Mouse (Mus musculus) stomach, embryonic 15.5 days (tissue): ENCODE measurements around the gene Tmem256. TPM values are rescaled to one million over a fixed set of nuclear protein-coding genes. Genes with fewer than 3 reads are reported as not detected.

Experiments
- ATAC-seq: fragments of 200-750 bp; cut with Nextera tagmentation; 2 replicates; pipeline ENCODE4 v1.8.0; 2017; ENCODE audit warnings: low read depth, moderate number of reproducible peaks, moderate TSS enrichment; ENCODE audit not compliant: insufficient read depth, low FRiP score
- H3K27ac ChIP-seq: fragments of 300-500 bp; sonication (generic); 2 replicates; pipeline ENCODE4 v1.5.1; 2015; ENCODE audit warnings: mild to moderate bottlenecking, inconsistent platforms
- H3K27me3 ChIP-seq: fragments of 300-500 bp; sonication (generic); replicated peaks from 2 replicates; pipeline ENCODE4 v1.6.1; 2015; ENCODE audit warnings: inconsistent platforms
- H3K36me3 ChIP-seq: fragments of 300-500 bp; sonication (generic); 2 replicates; pipeline ENCODE4 v1.6.1; 2015; ENCODE audit warnings: inconsistent platforms
- H3K4me1 ChIP-seq: fragments of 300-500 bp; sonication (generic); 2 replicates; pipeline ENCODE4 v1.6.1; 2015; ENCODE audit warnings: inconsistent platforms
- H3K4me2 ChIP-seq: fragments of 300-500 bp; sonication (generic); 2 replicates; pipeline ENCODE4 v1.6.1; 2015; ENCODE audit warnings: mild to moderate bottlenecking, inconsistent platforms
- H3K4me3 ChIP-seq: fragments of 300-500 bp; sonication (generic); replicated peaks from 2 replicates; pipeline ENCODE4 v1.5.1; 2015; ENCODE audit warnings: inconsistent platforms
- H3K9ac ChIP-seq: fragments of 300-500 bp; sonication (generic); 2 replicates; pipeline ENCODE4 v1.6.1; 2015; ENCODE audit warnings: inconsistent platforms
- H3K9me3 ChIP-seq: fragments of 300-500 bp; sonication (generic); 2 replicates; pipeline ENCODE4 v1.6.1; 2016; ENCODE audit warnings: inconsistent platforms
- WGBS: fragments of 180-500 bp; shearing (Covaris S2); methylation state at CpG from one replicate; pipeline ENCODE4 v1.1.7; 2015; 5-methylcytosine and 5-hydroxymethylcytosine counted together
- polyA plus RNA-seq: library from polyadenylated mRNA; unstranded; fragments of >200 nt; fragmentation: Nextera tagmentation; extraction: Ambion mirVana; gene quantifications from 2 replicates; pipeline ENCODE4 v1.2.1, GENCODE M21; 2015

Tmem256 gene
- polyA plus RNA-seq, 1 experiment from 2014 or later, result 416 TPM

- peak within 1 kb of the TSS; percentile 60 for H3K9ac ChIP-seq
- peak within 1 kb of the TSS; percentile 56 for H3K4me3 ChIP-seq
- peaks cover 6% of the 10 kb centered on the region; the same call in 1 of the 2 replicates for H3K27me3 ChIP-seq
- H3K4me2 ChIP-seq, result peak within 1 kb of the TSS; percentile 98
- H3K36me3 ChIP-seq, result no peaks in the 10 kb centered on the region
- ATAC-seq, result no peak
- peaks cover 58% of the 10 kb centered on the region for H3K4me1 ChIP-seq
- no peaks in the 10 kb centered on the region for H3K9me3 ChIP-seq
- H3K27ac ChIP-seq, result peak within 1 kb of the TSS; percentile 76
- WGBS, result 2% methylated on average over 33 of the region's 33 CpGs
Measured at GRCm38 (mm10) chr11:69801379-69801977, 36.8 kb upstream of the Tmem256 start, which contains the start of gene Fgf11. Gene Fgf11 (minus strand): TSS chr11:69801857.

- peak overlapping the region; percentile 98 for H3K4me2 ChIP-seq
- no peaks in the 10 kb centered on the region for H3K36me3 ChIP-seq
- ATAC-seq, result 0 out of 2 replicates have a peak, but pooled peaks have one; percentile 27
- H3K9ac ChIP-seq, result peak overlapping the region; percentile 60
- peak overlapping the region; percentile 61 for H3K27ac ChIP-seq
- peak overlapping the region; percentile 56 for H3K4me3 ChIP-seq
- H3K27me3 ChIP-seq, result peaks cover 6% of the 10 kb centered on the region; the same call in 1 of the 2 replicates
- 0% methylated on average over 33 of the region's 33 CpGs for WGBS
- H3K4me1 ChIP-seq, result peaks cover 58% of the 10 kb centered on the region
- no peaks in the 10 kb centered on the region for H3K9me3 ChIP-seq
Measured at GRCm38 (mm10) chr11:69802648-69803105, 35.6 kb upstream of the Tmem256 start.

DNA sequence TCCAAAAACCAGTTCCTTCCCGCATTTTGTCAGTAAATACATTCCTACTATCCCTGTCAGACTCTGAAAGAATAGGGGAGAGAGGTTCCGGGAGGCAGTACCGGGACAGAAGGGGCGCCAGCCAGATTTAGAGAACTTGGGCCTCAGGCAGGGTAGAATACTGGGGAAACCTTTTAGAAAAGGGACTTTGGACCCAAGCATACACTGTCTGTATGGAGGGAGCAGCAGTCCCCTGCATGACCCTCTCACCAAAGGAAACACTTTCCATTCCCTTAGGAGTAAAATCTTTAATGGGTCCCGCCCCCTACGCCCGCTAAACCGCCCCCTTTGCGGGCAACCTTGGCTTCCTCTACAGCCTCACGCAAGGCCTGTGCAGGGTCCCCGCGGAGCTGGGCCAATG is 35.0 kb upstream of the Tmem256 start:
- H3K27ac ChIP-seq, result peak overlapping the region; percentile 61; the same call in 1 of the 2 replicates

DNA sequence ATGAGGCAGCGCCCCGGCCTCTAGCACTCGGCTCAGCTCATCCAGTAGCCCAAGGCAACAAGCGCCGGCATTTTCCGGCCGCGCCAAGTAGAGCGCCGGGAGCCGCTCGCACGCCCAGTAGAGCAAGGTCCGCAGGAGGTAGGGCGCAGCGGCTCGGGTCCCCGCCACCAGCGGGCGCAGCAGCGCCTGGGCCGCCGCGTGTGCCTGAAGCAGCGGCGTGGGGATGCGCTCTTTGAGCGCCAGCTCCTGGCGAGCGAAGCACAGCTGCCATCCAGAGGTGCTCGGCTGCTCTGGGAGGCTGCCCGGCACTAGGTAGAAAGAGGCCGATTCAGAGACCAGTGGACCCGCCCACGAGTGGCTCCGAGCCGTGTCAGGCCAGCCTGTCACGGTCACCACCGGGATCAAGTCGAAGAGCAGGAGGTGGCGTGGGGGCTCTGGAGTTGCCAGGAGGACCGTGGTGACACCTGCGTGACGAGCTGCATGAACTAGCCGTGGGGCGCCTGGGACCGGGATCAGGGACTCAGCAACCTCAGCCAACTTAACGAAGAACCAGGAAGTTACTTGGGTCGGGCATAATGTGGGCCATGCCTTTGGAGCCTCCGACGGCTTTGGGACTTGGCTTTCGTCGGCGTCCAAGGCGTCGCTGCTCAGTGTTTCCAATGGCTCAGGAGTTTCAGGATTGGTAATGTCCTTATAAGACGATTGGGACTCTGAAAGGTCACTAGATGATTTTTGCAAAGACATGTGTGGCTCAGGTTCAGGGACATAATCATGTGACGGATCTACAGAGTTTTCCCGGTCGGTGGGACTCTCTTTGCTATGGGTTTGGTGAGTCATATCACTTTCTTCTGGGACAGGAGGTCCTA is 34.3 kb upstream of the Tmem256 start:
- peak overlapping the region; percentile 39; the same call in 1 of the 2 replicates for H3K9ac ChIP-seq
- no peaks in the 10 kb centered on the region for H3K36me3 ChIP-seq
- ATAC-seq, result peak; percentile 48
- H3K4me2 ChIP-seq, result peak overlapping the region; percentile 98
- peaks cover 58% of the 10 kb centered on the region for H3K4me1 ChIP-seq
- H3K4me3 ChIP-seq, result peak overlapping the region; percentile 56
- H3K9me3 ChIP-seq, result no peaks in the 10 kb centered on the region
- peak overlapping the region; percentile 61; the same call in 1 of the 2 replicates for H3K27ac ChIP-seq
- WGBS, result 2% methylated on average over 60 of the region's 60 CpGs
- peaks cover 6% of the 10 kb centered on the region; the same call in 1 of the 2 replicates for H3K27me3 ChIP-seq

More for the DNA sequence above, 35.0 kb upstream of the Tmem256 start:
- ATAC-seq, result 0 out of 2 replicates have a peak, but pooled peaks have one; percentile 9
- H3K4me2 ChIP-seq, result peak overlapping the region; percentile 98
- H3K9me3 ChIP-seq, result no peaks in the 10 kb centered on the region
- H3K4me3 ChIP-seq, result peak overlapping the region; percentile 56
- H3K27me3 ChIP-seq, result peaks cover 6% of the 10 kb centered on the region; the same call in 1 of the 2 replicates
- peaks cover 58% of the 10 kb centered on the region for H3K4me1 ChIP-seq
- no peaks in the 10 kb centered on the region for H3K36me3 ChIP-seq
- H3K9ac ChIP-seq, result peak overlapping the region; percentile 39; the same call in 1 of the 2 replicates
- 2% methylated on average over 12 of the region's 12 CpGs for WGBS

DNA sequence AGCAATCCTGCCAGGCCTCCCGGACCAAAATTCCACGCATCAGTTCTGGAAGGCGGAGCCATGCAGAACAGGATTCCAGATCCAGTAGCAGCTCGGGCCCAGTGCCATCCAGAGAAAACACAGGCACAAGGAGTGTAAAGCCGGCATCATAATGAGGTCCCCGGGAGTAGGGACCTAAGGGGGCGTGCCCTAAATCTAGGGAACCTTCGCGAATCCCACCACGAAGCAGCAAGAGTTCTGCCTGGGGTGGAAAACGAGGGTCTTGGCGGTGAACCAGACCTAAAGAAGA is 33.7 kb upstream of the Tmem256 start:
- peaks cover 6% of the 10 kb centered on the region; the same call in 1 of the 2 replicates for H3K27me3 ChIP-seq

GRCm38 (mm10) chr11:69804972-69805909 is 33.1 kb upstream of the Tmem256 start, which contains the start of gene Tmem102:
Gene Tmem102 (minus strand): TSS chr11:69805624.
- ATAC-seq, result peak; percentile 33; the same call in 1 of the 2 replicates
- WGBS, result 11% methylated on average over 29 of the region's 29 CpGs
- H3K4me1 ChIP-seq, result peaks cover 46% of the 10 kb centered on the region
- H3K36me3 ChIP-seq, result no peaks in the 10 kb centered on the region
- H3K9me3 ChIP-seq, result no peaks in the 10 kb centered on the region
- H3K27me3 ChIP-seq, result peaks cover 6% of the 10 kb centered on the region; the same call in 1 of the 2 replicates
- H3K27ac ChIP-seq, result no peak within 1 kb of the TSS; the same call in 1 of the 2 replicates
- H3K4me3 ChIP-seq, result peak within 1 kb of the TSS; percentile 56
- peak within 1 kb of the TSS; percentile 98 for H3K4me2 ChIP-seq
- no peak within 1 kb of the TSS; the same call in 1 of the 2 replicates for H3K9ac ChIP-seq

More for the DNA sequence above, 33.7 kb upstream of the Tmem256 start:
- Histone ChIP-seq H3K4me2 (peak overlapping the region; percentile 98), H3K27ac (no peak overlapping the region; the same call in 1 of the 2 replicates), H3K4me3 (peak overlapping the region; percentile 56), H3K9me3 (no peaks in the 10 kb centered on the region), H3K4me1 (peaks cover 52% of the 10 kb centered on the region), H3K36me3 (no peaks in the 10 kb centered on the region), H3K9ac (no peak overlapping the region; the same call in 1 of the 2 replicates)
- ATAC-seq, result no peak
- 10% methylated on average over 12 of the region's 12 CpGs for WGBS

DNA sequence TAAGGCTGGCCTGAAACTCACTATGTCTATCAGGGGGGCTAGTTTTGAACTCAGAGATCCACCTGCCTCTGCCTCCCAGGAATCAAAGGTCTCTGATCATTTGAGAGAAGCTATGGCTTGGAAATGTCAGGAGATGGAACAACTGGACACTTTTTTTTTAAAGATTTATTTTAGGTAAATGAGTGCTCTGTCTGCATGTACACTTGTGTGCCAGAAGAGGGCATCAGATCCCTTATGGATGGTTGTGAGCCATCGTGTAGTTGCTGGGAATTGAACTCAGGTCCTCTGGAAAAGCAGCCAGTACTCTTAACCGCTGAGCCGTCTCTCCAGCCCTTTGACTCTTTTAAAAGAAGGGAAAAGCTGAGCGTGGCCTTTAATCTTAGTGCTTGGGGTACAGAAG is 31.9 kb upstream of the Tmem256 start:
- H3K36me3 ChIP-seq, result no peaks in the 10 kb centered on the region
- H3K4me2 ChIP-seq, result no peak overlapping the region
- peaks cover 6% of the 10 kb centered on the region; the same call in 1 of the 2 replicates for H3K27me3 ChIP-seq
- H3K4me3 ChIP-seq, result no peak overlapping the region
- 74% methylated on average over 4 of the region's 4 CpGs for WGBS
- H3K9ac ChIP-seq, result no peak overlapping the region
- peaks cover 35% of the 10 kb centered on the region for H3K4me1 ChIP-seq
- ATAC-seq, result no peak
- H3K9me3 ChIP-seq, result no peaks in the 10 kb centered on the region
- no peak overlapping the region for H3K27ac ChIP-seq

DNA sequence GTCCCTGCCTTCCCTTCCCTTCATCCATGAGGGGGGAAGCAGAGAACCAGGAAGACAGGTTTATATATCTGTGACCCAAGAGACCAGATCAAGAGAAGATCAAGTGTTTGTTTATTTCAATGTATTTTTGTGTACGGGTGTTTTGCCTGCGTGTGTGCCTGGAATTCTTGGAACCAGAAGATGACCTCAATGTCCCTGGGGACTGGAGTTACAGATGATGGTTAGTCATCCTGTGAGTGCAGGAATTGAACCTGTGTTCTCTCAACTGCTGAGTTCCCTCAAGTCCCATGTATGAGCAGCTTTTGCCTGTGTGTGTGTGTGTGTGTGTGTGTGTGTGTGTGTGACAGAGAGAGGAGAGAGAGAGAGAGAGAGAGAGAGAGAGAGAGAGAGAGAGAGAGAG is 30.7 kb upstream of the Tmem256 start:
- H3K4me1 ChIP-seq, result peaks cover 23% of the 10 kb centered on the region
- no peak for ATAC-seq
- no peak overlapping the region for H3K9ac ChIP-seq
- H3K9me3 ChIP-seq, result no peaks in the 10 kb centered on the region
- peaks cover 6% of the 10 kb centered on the region; the same call in 1 of the 2 replicates for H3K27me3 ChIP-seq
- H3K4me2 ChIP-seq, result no peak overlapping the region
- H3K36me3 ChIP-seq, result no peaks in the 10 kb centered on the region
- 77% methylated on average over 2 of the region's 2 CpGs for WGBS
- H3K27ac ChIP-seq, result no peak overlapping the region
- H3K4me3 ChIP-seq, result no peak overlapping the region

- H3K4me2 ChIP-seq, result no peak overlapping the region
- H3K27ac ChIP-seq, result no peak overlapping the region
- H3K4me1 ChIP-seq, result no peaks in the 10 kb centered on the region
- H3K4me3 ChIP-seq, result no peak overlapping the region
- no peaks in the 10 kb centered on the region for H3K36me3 ChIP-seq
- no peak overlapping the region for H3K9ac ChIP-seq
- no peaks in the 10 kb centered on the region for H3K9me3 ChIP-seq
- no peak for ATAC-seq
- no peaks in the 10 kb centered on the region for H3K27me3 ChIP-seq
Measured at GRCm38 (mm10) chr11:69810280-69810679, 28.0 kb upstream of the Tmem256 start.

GRCm38 (mm10) chr11:69815155-69815554 is 23.2 kb upstream of the Tmem256 start, which contains the start of gene Gm39566:
Gene Gm39566 (minus strand): TSS chr11:69815298.
- no peaks in the 10 kb centered on the region for H3K9me3 ChIP-seq
- H3K9ac ChIP-seq, result no peak within 1 kb of the TSS
- ATAC-seq, result no peak
- no peaks in the 10 kb centered on the region for H3K36me3 ChIP-seq
- no peaks in the 10 kb centered on the region for H3K27me3 ChIP-seq
- 57% methylated on average over 10 of the region's 10 CpGs for WGBS
- no peak within 1 kb of the TSS for H3K27ac ChIP-seq
- no peaks in the 10 kb centered on the region for H3K4me1 ChIP-seq
- no peak within 1 kb of the TSS for H3K4me3 ChIP-seq
- H3K4me2 ChIP-seq, result no peak within 1 kb of the TSS

DNA sequence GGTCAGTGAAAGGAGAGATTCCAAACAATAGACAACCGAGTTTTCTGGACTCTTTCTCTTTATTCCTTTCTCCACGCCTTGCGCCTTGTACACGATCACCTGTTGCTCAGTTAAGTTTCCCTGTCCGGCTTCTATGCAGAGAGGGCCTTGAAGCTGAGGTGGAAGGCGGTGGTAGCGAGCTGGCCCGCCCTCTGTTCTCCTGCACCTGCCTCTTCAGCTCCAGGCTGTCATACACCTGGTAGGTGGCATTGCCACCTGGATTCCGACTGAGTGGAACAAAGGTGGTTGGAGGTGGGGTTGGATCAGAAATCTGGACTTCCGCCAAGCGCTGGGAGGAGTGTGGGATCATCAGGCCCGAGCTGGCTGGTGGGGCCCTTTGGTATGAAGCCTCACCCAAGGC is 21.8 kb upstream of the Tmem256 start:
- H3K4me2 ChIP-seq, result no peak overlapping the region
- no peak overlapping the region for H3K27ac ChIP-seq
- H3K36me3 ChIP-seq, result no peaks in the 10 kb centered on the region
- no peaks in the 10 kb centered on the region for H3K27me3 ChIP-seq
- H3K9me3 ChIP-seq, result no peaks in the 10 kb centered on the region
- H3K4me1 ChIP-seq, result no peaks in the 10 kb centered on the region
- no peak overlapping the region for H3K9ac ChIP-seq
- WGBS, result 86% methylated on average over 12 of the region's 12 CpGs
- no peak for ATAC-seq
- no peak overlapping the region for H3K4me3 ChIP-seq
